Mouse (Mus musculus) stomach, postnatal 0 days (tissue): ENCODE measurements around the gene Dlat.

Experiments used
- CTCF ChIP-seq: IDR thresholded peaks from 2 replicates; pipeline ENCODE4 v1.5.1; 2016; ENCODE audit warnings: antibody characterized with exemption, low read depth, mild to moderate bottlenecking, moderate library complexity
- EP300 ChIP-seq: optimal IDR thresholded peaks from 2 replicates; pipeline ENCODE3; 2016; ENCODE audit warnings: antibody characterized with exemption

DNA sequence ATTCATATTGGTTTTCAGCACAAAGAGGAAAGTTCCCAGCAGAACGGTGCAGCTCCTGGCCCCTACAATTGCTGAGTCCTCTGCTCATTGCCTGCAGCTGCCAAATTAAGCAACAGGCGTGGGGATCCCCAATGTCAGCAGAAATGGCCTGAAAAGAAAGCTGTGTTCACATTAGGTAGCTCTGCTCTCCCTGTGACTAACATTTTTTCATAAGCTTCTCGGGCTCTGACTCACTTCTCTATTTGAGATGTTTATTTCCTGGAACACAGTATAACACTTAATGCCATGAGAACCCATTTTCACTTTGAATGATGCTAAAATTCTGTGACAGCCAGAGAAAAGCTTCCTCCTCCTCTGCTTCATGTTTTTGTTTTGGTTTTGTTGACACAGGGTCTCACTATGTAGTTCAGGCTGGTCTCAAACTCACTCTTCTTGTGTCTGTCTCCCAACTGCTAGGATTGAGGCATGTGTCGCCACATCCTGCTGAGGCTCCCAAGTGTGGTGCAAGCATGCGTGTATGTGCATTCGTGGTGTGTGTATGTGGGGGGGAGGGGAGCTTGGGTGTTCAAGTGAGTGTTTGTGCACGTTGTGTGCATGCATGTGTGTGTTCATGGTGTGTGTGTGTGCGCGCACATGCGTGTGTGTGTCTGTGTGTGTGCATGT, 68.6 kb downstream of the Dlat start:
- TF ChIP-seq CTCF (no peak), EP300 (no peak)
